ENCODE assay signal across 20 mouse cellular contexts in genomic region chr5:125199086-125199485, GRCm38 (mm10). TPM values are rescaled to one million over a fixed set of nuclear protein-coding genes. Genes with fewer than 3 reads are reported as not detected.
DNase-seq lines count a peak whose midpoint lies in the region; ATAC-seq and TF ChIP-seq lines count a peak whose summit lies in the region.
"Had no signal": no experiment of that assay in that cellular context is flagged by ENCODE, and none has a peak within 500 bp of the region (broad histone marks: within the 10 kb centered on the region; RNA-seq: fewer than 3 reads in every experiment).

No protein-coding gene starts in this region.

- TF ChIP-seq CTCF in intestine, postnatal 0 days (IDR thresholded peaks at IDR 0.05; ENCODE audit: low read depth) = no peak
- TF ChIP-seq CTCF in liver, adult 2 months (IDR thresholded peaks at IDR 0.05; ENCODE audit: low read depth, low read length) = no peak

- H3K9me3 ChIP-seq in intestine, embryonic 15.5 days = no peaks in the 10 kb centered on the region
- H3K9me3 ChIP-seq in intestine, postnatal 0 days (ENCODE audit: control insufficient read depth) = no peaks in the 10 kb centered on the region
- no peaks in the 10 kb centered on the region for H3K9me3 ChIP-seq in liver, embryonic 12.5 days (replicated peaks)
- H3K9me3 ChIP-seq in intestine, embryonic 16.5 days (ENCODE audit: control insufficient read depth, low read length) = no peaks in the 10 kb centered on the region
- H3K9me3 ChIP-seq in kidney, embryonic 16.5 days (ENCODE audit: low read length) = no peaks in the 10 kb centered on the region

- no peak overlapping the region for H3K4me2 ChIP-seq in intestine, embryonic 15.5 days (replicated peaks)
- H3K4me2 ChIP-seq in intestine, postnatal 0 days (replicated peaks; ENCODE audit: low read depth) = no peak overlapping the region
- no peak overlapping the region for H3K4me2 ChIP-seq in liver, embryonic 12.5 days
- H3K4me2 ChIP-seq in intestine, embryonic 16.5 days (ENCODE audit: low read depth, low read length) = no peak overlapping the region
- no peak overlapping the region for H3K4me2 ChIP-seq in kidney, embryonic 16.5 days (replicated peaks; ENCODE audit: low read depth, low read length)

- H3K9ac ChIP-seq in intestine, embryonic 15.5 days = no peak overlapping the region
- H3K9ac ChIP-seq in intestine, postnatal 0 days (ENCODE audit: low read depth, low read length) = no peak overlapping the region
- no peak overlapping the region for H3K9ac ChIP-seq in liver, adult 2 months (ENCODE audit: low read depth, low read length)
- no peak overlapping the region for H3K9ac ChIP-seq in liver, embryonic 12.5 days
- H3K9ac ChIP-seq in intestine, embryonic 16.5 days (ENCODE audit: low read depth, low read length) = no peak overlapping the region
- no peak overlapping the region for H3K9ac ChIP-seq in kidney, embryonic 16.5 days (replicated peaks; ENCODE audit: low read length)

- no peaks in the 10 kb centered on the region for H3K36me3 ChIP-seq in intestine, embryonic 15.5 days
- H3K36me3 ChIP-seq in intestine, postnatal 0 days (ENCODE audit: control insufficient read depth, insufficient read depth) = no peaks in the 10 kb centered on the region
- H3K36me3 ChIP-seq in liver, adult 2 months (ENCODE audit: control insufficient read depth, insufficient read depth, low read length) = no peaks in the 10 kb centered on the region
- no peaks in the 10 kb centered on the region for H3K36me3 ChIP-seq in liver, embryonic 12.5 days
- no peaks in the 10 kb centered on the region for H3K36me3 ChIP-seq in intestine, embryonic 16.5 days (ENCODE audit: control insufficient read depth, insufficient read depth, low read length)
- no peaks in the 10 kb centered on the region for H3K36me3 ChIP-seq in kidney, embryonic 16.5 days (ENCODE audit: insufficient read depth, low read length)
- H3K36me3 ChIP-seq: G1E had no signal

- no peak overlapping the region for H3K27ac ChIP-seq in intestine, embryonic 15.5 days
- no peak overlapping the region for H3K27ac ChIP-seq in intestine, postnatal 0 days (ENCODE audit: low read depth, low read length)
- H3K27ac ChIP-seq in liver, adult 2 months (replicated peaks; ENCODE audit: insufficient read depth, low read depth, low read length) = no peak overlapping the region
- H3K27ac ChIP-seq in liver, embryonic 12.5 days = no peak overlapping the region
- H3K27ac ChIP-seq in intestine, embryonic 16.5 days (ENCODE audit: low read length) = no peak overlapping the region
- H3K27ac ChIP-seq in kidney, embryonic 16.5 days (ENCODE audit: low read length) = no peak overlapping the region

- H3K79me2 ChIP-seq in liver, adult 2 months (ENCODE audit: control insufficient read depth, insufficient read depth, low read length) = no peaks in the 10 kb centered on the region

- peak; percentile 54 for ATAC-seq in intestine, embryonic 15.5 days
- ATAC-seq in intestine, postnatal 0 days = no peak
- no peak for ATAC-seq in liver, embryonic 12.5 days
- peak; percentile 81 for ATAC-seq in intestine, embryonic 16.5 days
- no peak for ATAC-seq in kidney, embryonic 16.5 days (ENCODE audit: low FRiP score, low TSS enrichment)
- ATAC-seq: activated CD4-positive, CD25-positive, alpha-beta regulatory T cell, adult 4 months; CD4-positive, CD25-positive, alpha-beta regulatory T cell, adult 4 months; Patski had no signal

- no peaks in the 10 kb centered on the region for H3K27me3 ChIP-seq in intestine, embryonic 15.5 days (replicated peaks)
- H3K27me3 ChIP-seq in intestine, postnatal 0 days (replicated peaks; ENCODE audit: control insufficient read depth, insufficient read depth, low read length) = no peaks in the 10 kb centered on the region
- no peaks in the 10 kb centered on the region for H3K27me3 ChIP-seq in liver, adult 2 months (ENCODE audit: control insufficient read depth, insufficient read depth, low read length)
- peaks cover 7% of the 10 kb centered on the region; the same call in 1 of the 2 replicates for H3K27me3 ChIP-seq in liver, embryonic 12.5 days (replicated peaks)
- no peaks in the 10 kb centered on the region for H3K27me3 ChIP-seq in intestine, embryonic 16.5 days (replicated peaks; ENCODE audit: control insufficient read depth, insufficient read depth, low read length)
- H3K27me3 ChIP-seq in kidney, embryonic 16.5 days (ENCODE audit: insufficient read depth, low read length) = no peaks in the 10 kb centered on the region
- H3K27me3 ChIP-seq: Patski had no signal

- H3K4me1 ChIP-seq in intestine, embryonic 15.5 days (replicated peaks) = peaks cover 23% of the 10 kb centered on the region
- no peaks in the 10 kb centered on the region for H3K4me1 ChIP-seq in intestine, postnatal 0 days (replicated peaks; ENCODE audit: control insufficient read depth, insufficient read depth, low read length)
- peaks cover 8% of the 10 kb centered on the region; the same call in 1 of the 2 replicates for H3K4me1 ChIP-seq in liver, adult 2 months (ENCODE audit: control insufficient read depth, insufficient read depth, low read length)
- H3K4me1 ChIP-seq in liver, embryonic 12.5 days = no peaks in the 10 kb centered on the region
- peaks cover 14% of the 10 kb centered on the region for H3K4me1 ChIP-seq in intestine, embryonic 16.5 days (ENCODE audit: control insufficient read depth, insufficient read depth, low read length)
- H3K4me1 ChIP-seq in kidney, embryonic 16.5 days (ENCODE audit: insufficient read depth, low read length) = peaks cover 7% of the 10 kb centered on the region; the same call in 1 of the 2 replicates

- DNase-seq in liver, adult 2 months (ENCODE audit: extremely low read depth, low read depth, low spot score) = peak; percentile 22
- DNase-seq: adrenal gland, adult 2 months; adrenal gland, adult 8-10 months; adrenal gland, postnatal 10 days; adrenal gland, postnatal 14 days; adrenal gland, postnatal 25 days; adrenal gland, postnatal 36 days; B cell, adult 2 months; cerebellum, adult 11 months; cerebellum, adult 11-12 months; cerebellum, adult 18-20 months had no signal

- WGBS in intestine, embryonic 15.5 days = 77% methylated on average over 6 of the region's 6 CpGs
- 48% methylated on average over 6 of the region's 6 CpGs for WGBS in intestine, postnatal 0 days
- 75% methylated on average over 6 of the region's 6 CpGs for WGBS in liver, adult 2 months
- WGBS in liver, embryonic 12.5 days (ENCODE audit: insufficient replicate concordance) = 48% methylated on average over 6 of the region's 6 CpGs
- 79% methylated on average over 6 of the region's 6 CpGs for WGBS in intestine, embryonic 16.5 days
- 92% methylated on average over 6 of the region's 6 CpGs for WGBS in kidney, embryonic 16.5 days

- no peak overlapping the region for H3K4me3 ChIP-seq in intestine, embryonic 15.5 days (replicated peaks)
- no peak overlapping the region for H3K4me3 ChIP-seq in intestine, postnatal 0 days (ENCODE audit: low read depth, low read length)
- no peak overlapping the region for H3K4me3 ChIP-seq in liver, adult 2 months (ENCODE audit: insufficient read depth, low read depth, low read length)
- no peak overlapping the region for H3K4me3 ChIP-seq in liver, embryonic 12.5 days
- no peak overlapping the region for H3K4me3 ChIP-seq in intestine, embryonic 16.5 days (ENCODE audit: low read length)
- no peak overlapping the region for H3K4me3 ChIP-seq in kidney, embryonic 16.5 days (ENCODE audit: low read length)

- TF ChIP-seq POLR2A in liver, adult 2 months (IDR thresholded peaks at IDR 0.05; ENCODE audit: extremely low read depth, insufficient read depth, low read length) = no peak

RNA-seq across cellular contexts. Expression of gene Ncor2, which starts 20.1 kb away (rescaled TPM):
- polyA plus RNA-seq in intestine, embryonic 15.5 days (2015; fragmentation: Nextera tagmentation; extraction: Ambion mirVana) = 19.9 and 20.0 TPM in 2 replicates
- polyA plus RNA-seq in intestine, postnatal 0 days (2015; fragmentation: Nextera tagmentation; extraction: Ambion mirVana) = 7.1 and 7.6 TPM in 2 replicates
- 7.1 and 9.4 TPM in 2 replicates for total RNA-seq in liver, adult 2 months (2014; rRNA removed)
- polyA plus RNA-seq in liver, adult 2 months (2012; rRNA removed) = 15.0 and 17.0 TPM in 2 replicates
- 9.7 and 10.0 TPM in 2 replicates for polyA plus RNA-seq in liver, embryonic 12.5 days (2016; fragmentation: Nextera tagmentation; extraction: Ambion mirVana)
- polyA plus RNA-seq in intestine, embryonic 16.5 days (2015; fragmentation: Nextera tagmentation; extraction: Ambion mirVana) = 13.1 and 14.4 TPM in 2 replicates
- 25.9 and 27.5 TPM in 2 replicates for polyA plus RNA-seq in kidney, embryonic 16.5 days (2015; fragmentation: Nextera tagmentation; extraction: Ambion mirVana)
- total RNA-seq: G1E had no signal

Comparison
In these comparisons a context has a peak if more than half of its experiments do, and no peak if none do; other contexts are left out.
1. ATAC-seq: peak in intestine, embryonic 15.5 days (single experiment) and intestine, embryonic 16.5 days (single experiment); none in intestine, postnatal 0 days (single experiment), liver, embryonic 12.5 days (single experiment) and kidney, embryonic 16.5 days (single experiment).